In the genomic region with DNA sequence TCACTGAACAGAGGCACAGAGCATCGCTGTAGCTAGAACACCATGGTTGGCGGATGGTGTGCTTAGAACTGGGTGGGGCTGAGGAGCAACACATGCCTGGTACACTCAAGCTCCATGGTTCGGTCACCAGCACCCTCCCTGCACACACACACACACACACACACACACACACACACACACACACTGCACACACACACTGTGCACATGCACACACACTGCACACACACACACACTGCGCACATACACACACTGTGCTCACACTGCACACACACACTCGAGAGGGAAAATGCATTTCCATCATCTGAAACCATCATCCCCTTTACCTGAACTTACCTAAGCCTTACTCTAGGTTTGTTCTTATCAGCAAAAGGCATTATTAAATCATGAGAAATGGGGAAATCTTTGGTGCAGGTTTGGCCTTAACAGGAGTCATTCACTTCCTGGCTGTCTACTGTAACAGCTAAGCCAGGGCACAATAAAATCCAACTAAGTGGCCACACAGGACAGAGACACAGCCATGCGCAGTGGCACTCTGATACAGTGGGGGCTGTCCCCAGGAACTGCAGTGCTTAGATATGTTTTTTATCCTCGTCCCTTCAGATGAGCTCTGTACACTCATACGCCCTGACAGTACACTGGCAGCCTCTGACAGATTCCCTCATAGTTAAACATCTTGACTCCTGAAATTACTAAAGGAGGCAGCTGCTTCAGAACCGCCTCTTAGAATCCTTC, we compare ENCODE assay signal across 10 mouse cellular contexts. TPM values are rescaled to one million over a fixed set of nuclear protein-coding genes. Genes with fewer than 3 reads are reported as not detected.
DNase-seq lines count a peak whose midpoint lies in the region; ATAC-seq and TF ChIP-seq lines count a peak whose summit lies in the region.
"Had no signal": no experiment of that assay in that cellular context is flagged by ENCODE, and none has a peak within 500 bp of the region (broad histone marks: within the 10 kb centered on the region; RNA-seq: fewer than 3 reads in every experiment).

No protein-coding gene starts in this region.

- no peak overlapping the region for H3K4me3 ChIP-seq in kidney, adult 2 months (ENCODE audit: insufficient read depth, low read depth, low read length)
- no peak overlapping the region for H3K4me3 ChIP-seq in embryonic facial prominence, embryonic 15.5 days (replicated peaks)
- H3K4me3 ChIP-seq in hindbrain, embryonic 12.5 days, result no peak overlapping the region
- no peak overlapping the region for H3K4me3 ChIP-seq in midbrain, embryonic 16.5 days (ENCODE audit: low read depth, low read length)
- H3K4me3 ChIP-seq: erythroblast, embryonic 14.5 days had no signal

- ATAC-seq in embryonic facial prominence, embryonic 15.5 days (ENCODE audit: insufficient number of reproducible peaks, low FRiP score, low TSS enrichment, low read depth), result no peak
- peak; percentile 65 for ATAC-seq in hindbrain, embryonic 12.5 days (ENCODE audit: low FRiP score)
- peak; percentile 61; the same call in 1 of the 2 replicates for ATAC-seq in midbrain, embryonic 16.5 days

- no peak for TF ChIP-seq POLR2A in kidney, adult 2 months (IDR thresholded peaks at IDR 0.05; ENCODE audit: low read depth, low read length)

- H3K4me2 ChIP-seq in embryonic facial prominence, embryonic 15.5 days (replicated peaks), result 0 out of 2 replicates have a peak overlapping the region, but pooled peaks have one; percentile 17
- H3K4me2 ChIP-seq in hindbrain, embryonic 12.5 days (replicated peaks), result no peak overlapping the region
- no peak overlapping the region for H3K4me2 ChIP-seq in midbrain, embryonic 16.5 days (ENCODE audit: low read length)

- TF ChIP-seq CTCF in kidney, adult 2 months (conservative IDR thresholded peaks at IDR 0.05; ENCODE audit: insufficient read depth, insufficient read length, low read depth, low read length), result no peak

- peak overlapping the region; percentile 48; the same call in 1 of the 2 replicates for H3K27ac ChIP-seq in kidney, adult 2 months (ENCODE audit: insufficient read depth, low read depth, low read length)
- H3K27ac ChIP-seq in embryonic facial prominence, embryonic 15.5 days (replicated peaks), result peak overlapping the region; percentile 75
- H3K27ac ChIP-seq in hindbrain, embryonic 12.5 days, result peak overlapping the region; percentile 64
- H3K27ac ChIP-seq in midbrain, embryonic 16.5 days (ENCODE audit: low read length), result no peak overlapping the region

- WGBS in kidney, adult 2 months, result 63% methylated on average over 9 of the region's 9 CpGs
- WGBS in embryonic facial prominence, embryonic 15.5 days, result 59% methylated on average over 9 of the region's 9 CpGs
- WGBS in hindbrain, embryonic 12.5 days, result 67% methylated on average over 9 of the region's 9 CpGs
- WGBS in midbrain, embryonic 16.5 days, result 69% methylated on average over 9 of the region's 9 CpGs

- DNase-seq in kidney, adult 2 months, result no peak
- no peak for DNase-seq in kidney, postnatal 14 days
- no peak for DNase-seq in left cerebral cortex, postnatal 14 days (ENCODE audit: low spot score in 2 of 2)
- no peak for DNase-seq in ovary, postnatal 10 days (ENCODE audit: low spot score)
- DNase-seq in testis, postnatal 14 days (ENCODE audit: low spot score), result no peak
- DNase-seq: thymus, postnatal 36 days had no signal

- intact Hi-C loops in left cerebral cortex, postnatal 14 days (cut with DNase I), result no loop called here

- peaks cover 33% of the 10 kb centered on the region for H3K4me1 ChIP-seq in kidney, adult 2 months (ENCODE audit: control insufficient read depth, insufficient read depth, low read length)
- H3K4me1 ChIP-seq in embryonic facial prominence, embryonic 15.5 days, result peaks cover 52% of the 10 kb centered on the region
- peaks cover 46% of the 10 kb centered on the region for H3K4me1 ChIP-seq in hindbrain, embryonic 12.5 days
- peaks cover 6% of the 10 kb centered on the region for H3K4me1 ChIP-seq in midbrain, embryonic 16.5 days (ENCODE audit: control insufficient read depth, insufficient read depth, low read length)

- H3K9me3 ChIP-seq in embryonic facial prominence, embryonic 15.5 days (replicated peaks), result no peaks in the 10 kb centered on the region
- no peaks in the 10 kb centered on the region for H3K9me3 ChIP-seq in hindbrain, embryonic 12.5 days (replicated peaks)
- H3K9me3 ChIP-seq in midbrain, embryonic 16.5 days (replicated peaks; ENCODE audit: control insufficient read depth, low read length, poor library complexity, severe bottlenecking), result no peaks in the 10 kb centered on the region

- no peaks in the 10 kb centered on the region for H3K27me3 ChIP-seq in kidney, adult 2 months (replicated peaks; ENCODE audit: control insufficient read depth, insufficient read depth, low read length)
- no peaks in the 10 kb centered on the region for H3K27me3 ChIP-seq in embryonic facial prominence, embryonic 15.5 days
- H3K27me3 ChIP-seq in hindbrain, embryonic 12.5 days, result no peaks in the 10 kb centered on the region
- H3K27me3 ChIP-seq in midbrain, embryonic 16.5 days (ENCODE audit: control insufficient read depth, insufficient read depth, low read depth, low read length), result no peaks in the 10 kb centered on the region

- no peak overlapping the region for H3K9ac ChIP-seq in embryonic facial prominence, embryonic 15.5 days
- H3K9ac ChIP-seq in hindbrain, embryonic 12.5 days, result peak overlapping the region; percentile 8; the same call in 1 of the 2 replicates
- no peak overlapping the region for H3K9ac ChIP-seq in midbrain, embryonic 16.5 days (ENCODE audit: low read depth, low read length)

- H3K36me3 ChIP-seq in kidney, adult 2 months (ENCODE audit: control insufficient read depth, insufficient read depth, low read length), result no peaks in the 10 kb centered on the region
- H3K36me3 ChIP-seq in embryonic facial prominence, embryonic 15.5 days, result no peaks in the 10 kb centered on the region
- H3K36me3 ChIP-seq in hindbrain, embryonic 12.5 days, result no peaks in the 10 kb centered on the region
- no peaks in the 10 kb centered on the region for H3K36me3 ChIP-seq in midbrain, embryonic 16.5 days (ENCODE audit: control insufficient read depth, insufficient read depth, low read length)

RNA-seq across cellular contexts. Expression of a gene that starts 49.1 kb away (rescaled TPM):
- polyA plus RNA-seq in kidney, adult 2 months (2012; rRNA removed), result 216 and 304 TPM in 2 replicates
- 200 and 216 TPM in 2 replicates for polyA plus RNA-seq in embryonic facial prominence, embryonic 15.5 days (2015; fragmentation: Nextera tagmentation; extraction: Ambion mirVana)
- 157 TPM in 2 replicates for polyA plus RNA-seq in hindbrain, embryonic 12.5 days (2016; fragmentation: Nextera tagmentation; extraction: Ambion mirVana)
- 73.6 and 83.1 TPM in 2 replicates for polyA plus RNA-seq in midbrain, embryonic 16.5 days (2015; fragmentation: Nextera tagmentation; extraction: Ambion mirVana)
- 100 to 1,000 TPM; 108 to 118 TPM for total RNA-seq in left cerebral cortex, postnatal 14 days (2021)

RNA-seq across cellular contexts. Expression of a gene that starts 49.1 kb away (rescaled TPM):
- 75.6 and 83.5 TPM in 2 replicates for polyA plus RNA-seq in kidney, adult 2 months (2012; rRNA removed)
- polyA plus RNA-seq in embryonic facial prominence, embryonic 15.5 days (2015; fragmentation: Nextera tagmentation; extraction: Ambion mirVana), result 86.9 and 93.4 TPM in 2 replicates
- polyA plus RNA-seq in hindbrain, embryonic 12.5 days (2016; fragmentation: Nextera tagmentation; extraction: Ambion mirVana), result 74.6 and 82.2 TPM in 2 replicates
- 33.8 and 37.8 TPM in 2 replicates for polyA plus RNA-seq in midbrain, embryonic 16.5 days (2015; fragmentation: Nextera tagmentation; extraction: Ambion mirVana)
- total RNA-seq in left cerebral cortex, postnatal 14 days (2021), result 10 to 100 TPM; 72.4 to 78.6 TPM
